Mouse (Mus musculus): ENCODE measurements around the gene Znrf4.

DNA sequence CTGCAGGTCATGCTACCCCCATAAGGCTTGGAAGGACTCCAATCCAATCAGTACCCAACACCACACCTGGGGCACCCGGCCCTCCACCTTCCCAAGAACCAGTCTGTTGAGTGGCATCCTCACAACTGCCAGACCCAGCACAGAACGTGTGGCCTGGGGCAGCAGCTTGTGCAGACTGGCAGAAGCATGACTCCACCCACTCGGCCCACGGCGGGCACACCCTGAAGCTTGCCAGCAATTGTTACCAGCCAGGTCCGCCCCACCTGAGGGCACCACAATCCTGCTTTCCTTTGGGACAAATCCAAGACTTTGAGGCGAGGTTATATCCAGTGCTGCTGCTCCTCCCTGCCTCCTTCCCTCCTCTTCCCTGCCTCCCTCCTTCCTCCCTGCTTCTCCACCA, 47.4 kb downstream of the Znrf4 start:
- TF ChIP-seq CTCF (IDR thresholded peaks at IDR 0.05; ENCODE audit: borderline replicate concordance, extremely low read depth, insufficient read depth, insufficient read length) (no peak), POLR2A (IDR thresholded peaks at IDR 0.05; ENCODE audit: borderline replicate concordance, extremely low read depth, insufficient read depth, insufficient read length, poor library complexity, severe bottlenecking) (no peak)

All from brain, embryonic 14.5 days (tissue).